Mouse (Mus musculus) intestine, postnatal 0 days (tissue): Measurements from ENCODE around the gene Rgs17. TPM values are rescaled to one million over a fixed set of nuclear protein-coding genes. Genes with fewer than 3 reads are reported as not detected.
A peak's percentile ranks its signal among the peaks of the same experiment; 100 is the strongest.

ENCODE experiments used
- ATAC-seq: fragments of 200-750 bp; cut with Nextera tagmentation; 2 replicates; pipeline ENCODE4 v1.8.0; 2017; ENCODE audit warnings: mild to moderate bottlenecking, moderate TSS enrichment, moderate library complexity
- H3K27ac ChIP-seq: fragments of 300-500 bp; sonication (generic); 2 replicates; pipeline ENCODE4 v1.5.1; 2014; ENCODE audit warnings: mild to moderate bottlenecking, low read depth, low read length, moderate library complexity
- H3K27me3 ChIP-seq: fragments of 300-500 bp; sonication (generic); replicated peaks from 2 replicates; pipeline ENCODE4 v1.6.1; 2014; ENCODE audit warnings: low read length, mixed read lengths; ENCODE audit not compliant: control insufficient read depth, insufficient read depth
- H3K36me3 ChIP-seq: fragments of 300-500 bp; sonication (generic); 2 replicates; pipeline ENCODE4 v1.6.1; 2014; ENCODE audit warnings: mild to moderate bottlenecking, moderate library complexity; ENCODE audit not compliant: control insufficient read depth, insufficient read depth
- H3K4me1 ChIP-seq: fragments of 300-500 bp; sonication (generic); replicated peaks from 2 replicates; pipeline ENCODE4 v1.6.1; 2014; ENCODE audit warnings: antibody characterized with exemption, low read length, mixed read lengths; ENCODE audit not compliant: control insufficient read depth, insufficient read depth
- H3K4me2 ChIP-seq: fragments of 300-500 bp; sonication (generic); replicated peaks from 2 replicates; pipeline ENCODE4 v1.6.1; 2014; ENCODE audit warnings: low read depth, mild to moderate bottlenecking, moderate library complexity
- H3K4me3 ChIP-seq: fragments of 300-500 bp; sonication (generic); 2 replicates; pipeline ENCODE4 v1.5.1; 2014; ENCODE audit warnings: low read depth, low read length
- H3K9ac ChIP-seq: fragments of 300-500 bp; sonication (generic); 2 replicates; pipeline ENCODE4 v1.6.1; 2014; ENCODE audit warnings: mild to moderate bottlenecking, low read depth, low read length
- H3K9me3 ChIP-seq: fragments of 300-500 bp; sonication (generic); 2 replicates; pipeline ENCODE4 v1.6.1; 2016; ENCODE audit warnings: mixed run types; ENCODE audit not compliant: control insufficient read depth
- CTCF ChIP-seq: sonication (generic); IDR thresholded peaks from 2 replicates; pipeline ENCODE4 v1.5.1; 2016; ENCODE audit warnings: low read depth, mild to moderate bottlenecking, control low read depth, antibody characterized with exemption, moderate library complexity
- WGBS: fragments of 180-500 bp; shearing (Covaris S2); extraction: QIAGEN DNeasy Blood & Tissue Kit; methylation state at CpG from one replicate; pipeline ENCODE4 v1.1.7; 2014; 5-methylcytosine and 5-hydroxymethylcytosine counted together
- polyA plus RNA-seq: library from polyadenylated mRNA; unstranded; fragments of >200 nt; fragmentation: Nextera tagmentation; extraction: Ambion mirVana; gene quantifications from 2 replicates; pipeline ENCODE4 v1.2.1, GENCODE M21; 2015

Rgs17 gene
- polyA plus RNA-seq, 1 experiment from 2014 or later: 1.3 TPM

DNA sequence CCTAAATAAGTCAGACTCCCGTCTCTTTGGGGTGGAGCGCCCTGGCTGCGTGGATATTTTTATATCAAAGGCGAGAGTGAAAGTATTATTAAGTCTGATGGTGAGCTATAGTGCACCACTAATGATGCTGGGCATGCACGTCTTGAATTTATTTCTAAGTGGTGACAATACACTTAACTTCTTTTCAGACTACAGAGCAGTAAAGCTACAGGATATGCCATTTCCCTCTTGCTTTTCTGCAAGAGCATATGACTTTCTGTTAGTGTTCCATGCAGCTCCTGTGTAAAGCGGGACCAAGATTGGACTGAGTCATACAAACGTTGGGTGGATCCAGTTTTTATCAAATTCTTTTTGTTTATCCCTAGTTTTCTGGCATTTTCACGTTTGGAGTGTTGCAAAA lies 115.8 kb downstream of the Rgs17 start:
- no peaks in the 10 kb centered on the region for H3K27me3 ChIP-seq

DNA sequence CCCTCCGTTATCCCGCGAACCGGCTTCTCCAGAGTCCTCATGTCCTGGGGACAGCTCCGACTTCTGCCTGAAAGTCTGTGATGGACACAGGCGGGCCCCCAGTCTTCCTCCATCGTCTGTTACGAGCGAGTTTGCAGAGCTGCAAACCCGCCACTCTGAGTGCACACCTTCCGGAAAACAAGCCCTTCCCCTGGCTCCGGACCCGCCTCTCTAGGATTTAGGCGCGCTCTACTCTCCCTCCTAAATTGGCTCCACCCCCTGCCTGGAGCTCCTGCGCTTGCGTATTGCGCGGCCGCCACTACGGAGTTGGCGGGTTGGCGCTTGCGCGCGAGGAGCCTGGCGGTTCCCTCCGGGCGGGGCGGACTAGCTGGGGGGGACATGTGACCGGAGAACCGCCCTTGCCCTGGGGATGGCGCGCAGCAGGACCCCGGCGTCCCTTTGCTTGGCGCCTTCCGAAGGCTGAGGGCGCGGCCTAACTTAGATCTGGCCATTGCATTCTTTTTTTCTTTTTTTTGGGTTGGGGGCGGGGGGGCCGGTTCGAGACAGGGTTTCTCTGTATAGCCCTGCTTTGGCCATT lies 116.4 kb downstream of the Rgs17 start:
- H3K4me3 ChIP-seq: peak overlapping the region; percentile 81
- peak overlapping the region; percentile 95 for H3K4me2 ChIP-seq
- no peaks in the 10 kb centered on the region for H3K9me3 ChIP-seq
- H3K36me3 ChIP-seq: peaks cover 8% of the 10 kb centered on the region
- no peaks in the 10 kb centered on the region for H3K27me3 ChIP-seq
- peaks cover 8% of the 10 kb centered on the region; the same call in 1 of the 2 replicates for H3K4me1 ChIP-seq
- peak overlapping the region; percentile 74 for H3K27ac ChIP-seq
- TF ChIP-seq CTCF: no peak
- WGBS: 0% methylated on average over 43 of the region's 43 CpGs
- ATAC-seq: peak; percentile 93
- H3K9ac ChIP-seq: peak overlapping the region; percentile 38

More for the DNA sequence above, 115.8 kb downstream of the Rgs17 start:
- Histone ChIP-seq H3K27ac (peak overlapping the region; percentile 74), H3K4me2 (peak overlapping the region; percentile 95), H3K9ac (peak overlapping the region; percentile 38), H3K4me1 (peaks cover 8% of the 10 kb centered on the region; the same call in 1 of the 2 replicates), H3K36me3 (peaks cover 8% of the 10 kb centered on the region), H3K4me3 (peak overlapping the region; percentile 81), H3K9me3 (no peaks in the 10 kb centered on the region)
- 5% methylated on average over 8 of the region's 8 CpGs for WGBS
- TF ChIP-seq CTCF: no peak
- ATAC-seq: no peak

DNA sequence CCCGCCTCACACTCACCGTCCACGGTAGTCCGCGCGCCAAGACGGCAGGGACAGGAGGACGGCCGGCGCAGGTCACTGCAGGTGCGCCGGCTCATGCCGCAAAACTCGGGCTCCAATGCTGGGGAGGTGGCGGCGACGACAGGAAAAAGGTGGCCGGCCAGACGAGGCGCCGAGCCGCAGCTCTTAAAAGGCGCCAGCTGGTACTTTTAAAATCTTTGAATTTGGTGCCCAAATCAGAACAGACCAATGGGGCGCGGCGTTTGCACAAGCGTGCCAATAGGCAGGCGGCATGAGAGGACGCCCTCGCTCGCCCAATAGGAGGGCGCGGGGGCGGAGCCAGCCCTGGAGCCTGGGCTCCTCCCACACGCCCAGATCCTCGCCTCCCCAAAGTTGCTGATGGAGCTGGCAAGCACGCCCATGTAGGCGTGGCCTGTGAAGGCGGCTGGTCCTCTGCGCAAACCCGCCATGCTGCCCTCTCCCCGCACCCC lies 116.9 kb downstream of the Rgs17 start, which contains the start of gene Fbxo5:
Fbxo5 (minus strand) TSS at position 358 of the 488 bp plus-strand sequence.
- no peaks in the 10 kb centered on the region for H3K9me3 ChIP-seq
- 0% methylated on average over 41 of the region's 42 CpGs for WGBS
- peak within 1 kb of the TSS; percentile 81 for H3K4me3 ChIP-seq
- no peak for TF ChIP-seq CTCF
- H3K27ac ChIP-seq: peak within 1 kb of the TSS; percentile 74
- H3K27me3 ChIP-seq: no peaks in the 10 kb centered on the region
- peaks cover 8% of the 10 kb centered on the region for H3K36me3 ChIP-seq
- ATAC-seq: peak; percentile 93
- H3K4me2 ChIP-seq: peak within 1 kb of the TSS; percentile 95
- peak within 1 kb of the TSS; percentile 50 for H3K9ac ChIP-seq
- peaks cover 8% of the 10 kb centered on the region; the same call in 1 of the 2 replicates for H3K4me1 ChIP-seq

DNA sequence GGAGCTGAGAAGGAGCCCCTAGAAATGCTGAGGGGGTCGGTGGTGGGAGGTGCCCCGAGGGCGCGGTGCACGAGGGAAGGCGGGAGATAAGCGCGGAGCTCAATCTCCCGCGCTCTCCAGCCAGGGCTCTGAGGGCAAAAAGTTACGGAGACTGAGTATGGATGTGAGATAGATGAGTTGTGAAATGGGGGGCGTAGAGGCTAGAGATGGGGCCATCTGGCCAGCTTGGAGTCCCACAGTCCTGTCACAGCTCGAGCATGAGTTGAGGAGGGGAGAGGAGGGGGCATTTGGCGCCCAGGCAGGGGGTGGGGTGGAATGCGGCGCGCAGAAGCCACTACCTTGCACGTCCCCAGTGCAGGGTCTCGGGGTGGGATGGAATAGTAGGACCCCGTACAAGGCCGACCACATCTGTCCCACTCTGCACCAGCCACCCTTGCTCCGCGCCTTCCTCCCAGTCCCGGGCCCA lies 117.5 kb downstream of the Rgs17 start:
- TF ChIP-seq CTCF: no peak
- peak overlapping the region; percentile 50 for H3K9ac ChIP-seq
- WGBS: under 1% methylated on average over 24 of the region's 24 CpGs
- ATAC-seq: no peak
- H3K4me2 ChIP-seq: peak overlapping the region; percentile 95
- no peak overlapping the region for H3K27ac ChIP-seq
- peaks cover 8% of the 10 kb centered on the region for H3K36me3 ChIP-seq
- no peaks in the 10 kb centered on the region for H3K9me3 ChIP-seq
- no peaks in the 10 kb centered on the region for H3K27me3 ChIP-seq
- peak overlapping the region; percentile 81 for H3K4me3 ChIP-seq
- peaks cover 8% of the 10 kb centered on the region; the same call in 1 of the 2 replicates for H3K4me1 ChIP-seq

DNA sequence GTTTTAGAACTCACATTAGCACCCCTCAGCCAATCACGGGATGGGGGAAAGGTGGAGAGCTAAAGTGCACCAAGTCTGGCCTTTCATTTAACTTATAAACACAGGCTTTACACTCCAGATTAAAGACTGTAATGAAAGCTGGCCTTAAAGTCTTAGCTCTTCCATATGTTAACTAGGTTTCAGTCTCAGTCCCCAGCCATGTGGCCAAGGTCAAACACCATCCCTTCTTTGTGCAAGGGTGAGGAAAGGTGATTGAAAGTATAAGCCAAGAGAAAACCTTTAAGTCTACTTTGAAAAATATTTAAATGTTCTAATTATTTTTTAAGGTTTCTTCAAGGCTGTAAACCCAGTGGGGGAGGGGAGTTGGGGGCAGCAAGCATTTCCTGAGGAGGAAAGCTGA lies 118.5 kb downstream of the Rgs17 start:
- Histone ChIP-seq H3K27me3 (no peaks in the 10 kb centered on the region), H3K9me3 (no peaks in the 10 kb centered on the region), H3K27ac (no peak overlapping the region), H3K36me3 (peaks cover 9% of the 10 kb centered on the region), H3K9ac (no peak overlapping the region), H3K4me2 (peak overlapping the region; percentile 95), H3K4me1 (peaks cover 8% of the 10 kb centered on the region; the same call in 1 of the 2 replicates), H3K4me3 (peak overlapping the region; percentile 81)
- TF ChIP-seq CTCF: no peak
- ATAC-seq: no peak
- 3% methylated on average over 1 of the region's 1 CpGs for WGBS

DNA sequence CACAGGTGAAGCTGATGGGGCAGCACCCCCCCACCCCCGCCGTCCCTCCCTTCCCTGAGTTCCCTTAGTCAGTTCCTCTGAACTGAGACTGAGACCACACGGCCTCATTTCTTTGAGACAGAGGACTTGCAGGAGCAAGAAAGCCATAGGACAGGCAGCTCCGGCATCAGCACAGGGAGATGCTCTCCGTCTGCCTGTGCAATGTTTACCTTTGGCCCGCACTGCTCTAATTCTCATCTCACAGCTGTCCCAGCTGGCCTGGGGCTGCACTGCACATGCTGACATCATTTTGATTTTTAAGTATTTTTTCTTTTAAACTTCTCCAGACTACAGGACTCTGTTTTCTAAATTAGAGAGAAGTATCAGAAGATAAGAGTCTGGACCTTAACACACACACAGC lies 119.3 kb downstream of the Rgs17 start:
- H3K9ac ChIP-seq: no peak overlapping the region

More for the DNA sequence above, 119.3 kb downstream of the Rgs17 start:
- Histone ChIP-seq H3K4me2 (peak overlapping the region; percentile 95), H3K27ac (no peak overlapping the region), H3K27me3 (no peaks in the 10 kb centered on the region), H3K4me1 (peaks cover 5% of the 10 kb centered on the region; the same call in 1 of the 2 replicates), H3K4me3 (peak overlapping the region; percentile 81), H3K9me3 (no peaks in the 10 kb centered on the region), H3K36me3 (peaks cover 17% of the 10 kb centered on the region)
- ATAC-seq: no peak
- no peak for TF ChIP-seq CTCF
- 7% methylated on average over 6 of the region's 6 CpGs for WGBS
